Mouse (Mus musculus): ENCODE results near the gene Reg1. TPM values are rescaled to one million over a fixed set of nuclear protein-coding genes. Genes with fewer than 3 reads are reported as not detected.
"Not testable (repeated sequence)": the region's sequence is repeated elsewhere in the genome, so short reads cannot be mapped to it uniquely, and the experiment has no call there.

Reg1 gene
- not detected in 2 replicates for polyA plus RNA-seq (2012; rRNA removed)

DNA sequence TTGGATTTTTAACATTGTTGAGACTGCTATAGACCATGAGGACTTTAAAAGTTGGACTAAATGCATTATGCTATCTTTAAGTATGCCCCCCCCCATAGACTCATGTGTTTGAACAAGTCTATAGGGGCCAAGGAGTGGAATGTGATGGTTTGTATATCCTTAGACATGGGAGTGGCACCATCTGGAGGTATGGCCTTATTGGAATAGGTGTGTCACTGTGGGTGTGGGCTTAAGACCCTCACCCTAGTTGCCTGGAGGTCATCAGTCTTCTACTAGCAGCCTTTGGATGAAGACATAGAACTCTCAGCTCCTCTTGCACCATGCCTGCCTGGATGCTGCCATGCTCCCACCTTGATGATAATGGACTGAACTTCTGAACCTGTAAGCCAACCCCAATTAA is at the start of gene Reg1:
TSS of gene Reg1 (plus strand) at position 301 of the 400 bp plus-strand sequence.
- not testable (repeated sequence) for H3K27me3 ChIP-seq (replicated peaks; ENCODE audit: control insufficient read depth, insufficient read depth, low read length); DNase-seq; H3K4me1 ChIP-seq (ENCODE audit: control insufficient read depth, insufficient read depth, low read length); H3K4me3 ChIP-seq (ENCODE audit: insufficient read depth, low read depth, low read length); H3K27ac ChIP-seq (ENCODE audit: insufficient read depth, low read depth, low read length); H3K36me3 ChIP-seq (ENCODE audit: control insufficient read depth, insufficient read depth, low read length)

DNA sequence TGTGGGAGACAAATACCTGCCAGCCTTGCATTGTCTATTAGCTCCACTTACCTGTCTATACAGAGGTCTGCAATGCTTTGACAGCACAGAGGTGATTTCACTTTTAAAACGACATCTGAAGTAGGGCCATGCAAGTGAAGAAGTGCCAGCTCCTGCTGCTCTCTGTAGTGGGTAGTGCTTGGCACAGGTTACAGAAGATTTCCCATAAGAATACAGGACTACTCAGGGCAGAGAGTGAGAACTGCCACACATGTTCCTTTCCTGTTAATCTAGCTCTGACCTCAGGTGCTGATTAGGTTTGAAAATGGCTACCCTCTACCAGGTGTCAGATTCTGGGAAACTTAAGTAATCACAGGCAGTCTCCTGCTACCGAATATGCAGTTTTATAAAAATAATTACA is 43.7 kb upstream of the Reg1 start, which contains the start of gene Reg3d:
TSS of gene Reg3d (minus strand) at position 101 of the 400 bp plus-strand sequence.
- no peak within 1 kb of the TSS for H3K4me3 ChIP-seq (ENCODE audit: insufficient read depth, low read depth, low read length)
- WGBS, result 61% methylated on average over 2 of the region's 2 CpGs
- DNase-seq, result no peak
- H3K4me1 ChIP-seq (ENCODE audit: control insufficient read depth, insufficient read depth, low read length), result no peaks in the 10 kb centered on the region
- H3K27me3 ChIP-seq (replicated peaks; ENCODE audit: control insufficient read depth, insufficient read depth, low read length), result no peaks in the 10 kb centered on the region
- H3K27ac ChIP-seq (ENCODE audit: insufficient read depth, low read depth, low read length), result no peak within 1 kb of the TSS
- TF ChIP-seq CTCF (conservative IDR thresholded peaks at IDR 0.05; ENCODE audit: insufficient read depth, insufficient read length, low read depth, low read length) (no peak), POLR2A (IDR thresholded peaks at IDR 0.05; ENCODE audit: low read depth, low read length) (no peak)
- no peaks in the 10 kb centered on the region for H3K36me3 ChIP-seq (ENCODE audit: control insufficient read depth, insufficient read depth, low read length)

DNA sequence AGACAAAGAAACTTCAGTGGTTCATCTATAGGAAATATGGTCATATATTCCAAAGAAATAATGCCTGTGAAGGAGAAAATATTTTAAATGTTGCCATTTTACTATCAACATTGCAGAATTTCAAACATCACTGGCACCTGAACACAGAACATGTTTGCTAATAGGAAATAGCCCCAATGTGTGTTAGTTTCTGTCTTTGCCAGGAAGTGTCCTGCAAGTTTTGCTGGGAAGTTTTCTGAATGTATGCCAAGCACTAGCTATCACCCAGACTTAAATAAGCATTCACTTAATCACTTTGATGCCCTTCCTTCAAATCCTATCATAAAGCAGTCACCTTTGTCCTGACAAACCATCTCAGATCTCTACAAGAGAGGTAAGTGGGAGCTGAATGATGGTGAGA is 42.1 kb upstream of the Reg1 start, which contains the start of gene Reg3a:
TSS of gene Reg3a (plus strand) at position 301 of the 400 bp plus-strand sequence.
- Histone ChIP-seq H3K27ac (ENCODE audit: insufficient read depth, low read depth, low read length) (no peak within 1 kb of the TSS), H3K4me1 (ENCODE audit: control insufficient read depth, insufficient read depth, low read length) (no peaks in the 10 kb centered on the region), H3K36me3 (ENCODE audit: control insufficient read depth, insufficient read depth, low read length) (no peaks in the 10 kb centered on the region), H3K27me3 (replicated peaks; ENCODE audit: control insufficient read depth, insufficient read depth, low read length) (no peaks in the 10 kb centered on the region), H3K4me3 (ENCODE audit: insufficient read depth, low read depth, low read length) (no peak within 1 kb of the TSS)
- DNase-seq, result no peak
- TF ChIP-seq POLR2A (IDR thresholded peaks at IDR 0.05; ENCODE audit: low read depth, low read length), result no peak
- TF ChIP-seq CTCF (conservative IDR thresholded peaks at IDR 0.05; ENCODE audit: insufficient read depth, insufficient read length, low read depth, low read length), result no peak

DNA sequence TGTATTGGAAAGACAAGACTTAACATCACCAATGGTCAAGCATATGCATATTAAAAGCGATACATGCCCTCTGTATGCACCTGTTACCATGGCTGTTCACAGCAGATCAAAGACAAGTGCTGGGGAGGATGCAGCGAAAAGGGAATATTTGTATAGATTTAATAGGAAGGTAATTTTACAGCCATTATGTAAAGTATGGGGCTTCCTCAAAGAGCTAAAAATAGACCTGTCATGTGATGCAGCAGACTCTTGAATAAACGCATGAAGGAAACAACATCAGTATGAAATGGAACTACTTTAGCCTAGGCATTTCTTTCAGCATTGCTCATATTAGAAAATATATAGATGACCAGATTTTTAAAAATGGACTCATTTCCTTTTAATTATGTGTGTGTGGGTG is 36.9 kb upstream of the Reg1 start:
- no peaks in the 10 kb centered on the region for H3K36me3 ChIP-seq (ENCODE audit: control insufficient read depth, insufficient read depth, low read length)
- H3K27ac ChIP-seq (ENCODE audit: insufficient read depth, low read depth, low read length), result no peak overlapping the region
- DNase-seq, result no peak
- WGBS, result 77% methylated on average over 3 of the region's 3 CpGs
- no peak for TF ChIP-seq CTCF (conservative IDR thresholded peaks at IDR 0.05; ENCODE audit: insufficient read depth, insufficient read length, low read depth, low read length)
- TF ChIP-seq POLR2A (IDR thresholded peaks at IDR 0.05; ENCODE audit: low read depth, low read length), result no peak
- no peak overlapping the region for H3K4me3 ChIP-seq (ENCODE audit: insufficient read depth, low read depth, low read length)
- no peaks in the 10 kb centered on the region for H3K4me1 ChIP-seq (ENCODE audit: control insufficient read depth, insufficient read depth, low read length)
- no peaks in the 10 kb centered on the region for H3K27me3 ChIP-seq (replicated peaks; ENCODE audit: control insufficient read depth, insufficient read depth, low read length)

DNA sequence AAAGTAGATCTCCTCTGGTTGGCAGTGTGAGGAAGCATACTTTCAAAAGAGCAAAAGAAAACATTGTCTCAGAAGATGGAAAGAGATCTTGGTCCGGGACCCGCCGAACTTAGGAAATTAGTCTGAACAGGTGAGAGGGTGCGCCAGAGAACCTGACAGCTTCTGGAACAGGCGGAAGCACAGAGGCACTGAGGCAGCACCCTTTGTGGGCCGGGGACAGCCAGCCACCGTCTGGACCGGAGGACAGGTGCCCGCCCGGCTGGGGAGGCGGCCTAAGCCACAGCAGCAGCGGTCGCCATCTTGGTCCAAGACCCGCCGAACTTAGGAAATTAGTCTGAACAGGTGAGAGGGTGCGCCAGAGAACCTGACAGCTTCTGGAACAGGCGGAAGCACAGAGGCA is 27.2 kb upstream of the Reg1 start, which contains the start of gene Reg2:
TSS of gene Reg2 (plus strand) at position 301 of the 400 bp plus-strand sequence.
- H3K36me3 ChIP-seq (ENCODE audit: control insufficient read depth, insufficient read depth, low read length); H3K27ac ChIP-seq (ENCODE audit: insufficient read depth, low read depth, low read length); H3K4me3 ChIP-seq (ENCODE audit: insufficient read depth, low read depth, low read length); H3K4me1 ChIP-seq (ENCODE audit: control insufficient read depth, insufficient read depth, low read length); DNase-seq; H3K27me3 ChIP-seq (replicated peaks; ENCODE audit: control insufficient read depth, insufficient read depth, low read length): not testable (repeated sequence)
- 96% methylated on average over 5 of the region's 17 CpGs for WGBS

DNA sequence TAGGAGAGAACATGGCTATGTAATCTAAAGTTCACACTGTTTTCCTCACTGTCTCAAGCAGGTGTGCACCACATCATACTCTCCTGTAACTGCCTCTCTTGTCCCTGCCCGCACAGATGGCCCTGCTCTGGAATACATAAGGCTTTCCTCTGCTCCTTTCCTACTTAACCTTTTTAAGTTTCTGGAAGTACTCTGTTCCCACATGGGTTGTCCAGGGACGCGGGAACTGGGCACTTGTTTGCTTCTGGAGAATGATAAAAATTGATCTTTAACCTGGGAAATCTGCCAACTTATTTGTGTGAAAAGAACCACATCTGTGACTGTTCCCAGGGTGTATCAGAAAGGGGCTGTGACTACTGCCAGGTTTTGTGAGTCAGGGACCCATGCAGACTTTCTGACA is 3.0 kb downstream of the Reg1 start:
- H3K27me3 ChIP-seq (replicated peaks; ENCODE audit: control insufficient read depth, insufficient read depth, low read length), result no peaks in the 10 kb centered on the region; the same call in 1 of the 2 replicates
- DNase-seq, result no peak
- H3K4me3 ChIP-seq (ENCODE audit: insufficient read depth, low read depth, low read length), result no peak overlapping the region
- H3K27ac ChIP-seq (ENCODE audit: insufficient read depth, low read depth, low read length), result no peak overlapping the region
- no peaks in the 10 kb centered on the region for H3K4me1 ChIP-seq (ENCODE audit: control insufficient read depth, insufficient read depth, low read length)
- no peak for TF ChIP-seq POLR2A (IDR thresholded peaks at IDR 0.05; ENCODE audit: low read depth, low read length)
- TF ChIP-seq CTCF (conservative IDR thresholded peaks at IDR 0.05; ENCODE audit: insufficient read depth, insufficient read length, low read depth, low read length), result no peak
- WGBS, result 80% methylated on average over 3 of the region's 3 CpGs
- no peaks in the 10 kb centered on the region for H3K36me3 ChIP-seq (ENCODE audit: control insufficient read depth, insufficient read depth, low read length)

DNA sequence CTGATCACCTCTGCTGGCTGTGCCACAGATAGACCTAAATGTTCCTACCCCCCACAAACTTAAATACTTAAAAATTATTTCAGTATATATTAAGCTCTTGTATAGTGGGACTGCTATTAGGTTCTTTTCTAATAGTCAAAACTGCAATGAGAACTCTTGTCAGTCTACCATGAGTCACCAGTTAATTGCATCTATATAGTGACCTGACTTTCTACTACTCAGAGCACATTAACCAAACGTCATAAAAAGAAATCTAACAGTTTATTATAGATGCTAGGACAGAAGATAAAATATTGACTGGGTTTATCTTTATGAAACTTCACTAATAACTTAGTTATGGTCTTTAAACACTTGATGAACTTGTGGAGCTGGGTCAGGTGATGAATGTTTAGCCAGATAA is 24.7 kb downstream of the Reg1 start:
- TF ChIP-seq POLR2A (IDR thresholded peaks at IDR 0.05; ENCODE audit: low read depth, low read length) (no peak), CTCF (conservative IDR thresholded peaks at IDR 0.05; ENCODE audit: insufficient read depth, insufficient read length, low read depth, low read length) (no peak)
- Histone ChIP-seq H3K27ac (ENCODE audit: insufficient read depth, low read depth, low read length) (no peak overlapping the region), H3K4me3 (ENCODE audit: insufficient read depth, low read depth, low read length) (no peak overlapping the region), H3K27me3 (replicated peaks; ENCODE audit: control insufficient read depth, insufficient read depth, low read length) (no peaks in the 10 kb centered on the region), H3K36me3 (ENCODE audit: control insufficient read depth, insufficient read depth, low read length) (no peaks in the 10 kb centered on the region), H3K4me1 (ENCODE audit: control insufficient read depth, insufficient read depth, low read length) (no peaks in the 10 kb centered on the region)
- no peak for DNase-seq
- WGBS, result 39% methylated on average over 1 of the region's 1 CpGs

DNA sequence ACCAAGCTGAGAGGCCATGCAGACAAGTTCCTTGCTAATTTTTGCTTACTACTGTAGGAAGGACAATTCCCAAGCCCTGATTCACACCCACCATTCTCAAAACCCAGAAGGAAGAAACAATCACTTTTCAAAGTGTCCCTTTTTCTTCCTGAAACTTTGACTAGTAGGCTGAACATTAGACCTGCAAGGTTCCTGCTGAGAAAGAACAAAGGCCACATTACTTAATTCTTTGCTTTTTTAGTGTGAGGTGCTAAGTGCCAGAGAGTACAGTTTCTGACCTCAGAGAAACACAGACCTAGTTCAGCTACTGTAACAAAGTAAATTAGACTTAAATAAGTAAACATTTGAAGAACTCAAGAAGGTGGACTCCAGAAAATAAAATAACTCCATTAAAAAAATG is 25.9 kb downstream of the Reg1 start:
- Histone ChIP-seq H3K27ac (ENCODE audit: insufficient read depth, low read depth, low read length) (no peak overlapping the region), H3K4me3 (ENCODE audit: insufficient read depth, low read depth, low read length) (no peak overlapping the region), H3K27me3 (replicated peaks; ENCODE audit: control insufficient read depth, insufficient read depth, low read length) (no peaks in the 10 kb centered on the region), H3K4me1 (ENCODE audit: control insufficient read depth, insufficient read depth, low read length) (no peaks in the 10 kb centered on the region), H3K36me3 (ENCODE audit: control insufficient read depth, insufficient read depth, low read length) (no peaks in the 10 kb centered on the region)
- DNase-seq, result peak; percentile 55
- TF ChIP-seq CTCF (conservative IDR thresholded peaks at IDR 0.05; ENCODE audit: insufficient read depth, insufficient read length, low read depth, low read length) (no peak), POLR2A (IDR thresholded peaks at IDR 0.05; ENCODE audit: low read depth, low read length) (no peak)

All from kidney, adult 2 months (tissue).